Mouse (Mus musculus) left cerebral cortex, adult 2 months (tissue): ENCODE measurements around the gene Syt14. TPM values are rescaled to one million over a fixed set of nuclear protein-coding genes. Genes with fewer than 3 reads are reported as not detected.
A peak's percentile ranks its signal among the peaks of the same experiment; 100 is the strongest.

Experiments
- DNase-seq, 2 experiments: peaks; one replicate each; pipeline ENCODE4 v3.0.0; 2021 to 2022; ENCODE audit warnings: low spot score in 2 of 2, mixed read lengths in 1 of 2; ENCODE audit errors: extremely low spot score in 1 of 2
- H3K27ac ChIP-seq: fragments of 200-600 bp; 2 replicates; pipeline ENCODE4 v1.8.1; 2022
- H3K4me3 ChIP-seq: fragments of 200-600 bp; 2 replicates; pipeline ENCODE4 v1.8.1; 2022
- CTCF ChIP-seq: fragments of 200-600 bp; IDR thresholded peaks from 2 replicates; pipeline ENCODE4 v1.8.1; 2022; ENCODE audit warnings: antibody characterized with exemption, mild to moderate bottlenecking, moderate library complexity
- intact Hi-C: fragments of 180-260 bp; cut with DNase I; formaldehyde crosslinking; loops from one replicate; pipeline ENCODE4 v1.15.1; 2025
- total RNA-seq, 2 experiments: library from RNA; stranded (reverse); gene quantifications; 2 replicates each; pipeline ENCODE4 v1.2.3; 2021

Syt14 gene
- total RNA-seq, 2 experiments from 2014 or later = 27.5 to 28.2 TPM

GRCm38 (mm10) chr1:192898742-192899141 lies 136.8 kb downstream of the Syt14 start:
- DNase-seq = no peak
- no peak for TF ChIP-seq CTCF
- intact Hi-C loops = no loop called here

GRCm38 (mm10) chr1:192897218-192897617 lies 138.4 kb downstream of the Syt14 start:
- H3K4me3 ChIP-seq = no peak overlapping the region
- TF ChIP-seq CTCF = no peak; the same call in 1 of the 2 replicates
- intact Hi-C loops = no loop called here
- H3K27ac ChIP-seq = no peak overlapping the region
- no peak for DNase-seq

More at GRCm38 (mm10) chr1:192898742-192899141, 136.8 kb downstream of the Syt14 start:
- no peak overlapping the region for H3K4me3 ChIP-seq
- no peak overlapping the region for H3K27ac ChIP-seq

- intact Hi-C loops = no loop called here
Measured at GRCm38 (mm10) chr1:192896076-192896475, 139.5 kb downstream of the Syt14 start.

GRCm38 (mm10) chr1:192890716-192891115 lies 144.9 kb downstream of the Syt14 start:
- TF ChIP-seq CTCF = no peak
- H3K27ac ChIP-seq = no peak overlapping the region
- DNase-seq = no peak
- H3K4me3 ChIP-seq = no peak overlapping the region
- intact Hi-C loops = no loop called here

More at GRCm38 (mm10) chr1:192896076-192896475, 139.5 kb downstream of the Syt14 start:
- DNase-seq = no peak
- no peak overlapping the region for H3K4me3 ChIP-seq
- no peak overlapping the region for H3K27ac ChIP-seq
- no peak for TF ChIP-seq CTCF

GRCm38 (mm10) chr1:192882617-192883295 lies 152.8 kb downstream of the Syt14 start:
- intact Hi-C loops = loop anchor here (5.0 kb wide), 1 partner anchor 100 kb away; no protein-coding TSS in a partner anchor
- TF ChIP-seq CTCF = peak; percentile 49
- Histone ChIP-seq H3K4me3 (no peak overlapping the region), H3K27ac (no peak overlapping the region)
- DNase-seq = no peak

GRCm38 (mm10) chr1:192880130-192880529 lies 155.4 kb downstream of the Syt14 start:
- H3K4me3 ChIP-seq = no peak overlapping the region
- DNase-seq = no peak
- peak; percentile 52 for TF ChIP-seq CTCF
- intact Hi-C loops = loop anchor here (5.0 kb wide), 1 partner anchor 98 kb away; no protein-coding TSS in a partner anchor
- no peak overlapping the region for H3K27ac ChIP-seq

GRCm38 (mm10) chr1:192879086-192879580 lies 156.4 kb downstream of the Syt14 start:
- Histone ChIP-seq H3K4me3 (no peak overlapping the region), H3K27ac (no peak overlapping the region)
- TF ChIP-seq CTCF = no peak
- DNase-seq = no peak
- intact Hi-C loops = no loop called here

- no peak for TF ChIP-seq CTCF
- Histone ChIP-seq H3K4me3 (no peak overlapping the region), H3K27ac (no peak overlapping the region)
- DNase-seq = no peak
- intact Hi-C loops = no loop called here
Measured at GRCm38 (mm10) chr1:192872841-192873240, 162.7 kb downstream of the Syt14 start.

- TF ChIP-seq CTCF = peak; percentile 22
- intact Hi-C loops = no loop called here
- Histone ChIP-seq H3K27ac (no peak overlapping the region), H3K4me3 (no peak overlapping the region)
- no peak for DNase-seq
Measured at GRCm38 (mm10) chr1:192869761-192870160, 165.8 kb downstream of the Syt14 start.

GRCm38 (mm10) chr1:192864440-192864839 lies 171.1 kb downstream of the Syt14 start:
- intact Hi-C loops = no loop called here
- Histone ChIP-seq H3K27ac (no peak overlapping the region), H3K4me3 (no peak overlapping the region)
- no peak for TF ChIP-seq CTCF
- no peak for DNase-seq

- no peak for DNase-seq
- Histone ChIP-seq H3K27ac (no peak overlapping the region), H3K4me3 (no peak overlapping the region)
- no peak for TF ChIP-seq CTCF
- intact Hi-C loops = no loop called here
Measured at GRCm38 (mm10) chr1:192861305-192861960, 174.1 kb downstream of the Syt14 start.

GRCm38 (mm10) chr1:192860273-192860672 lies 175.3 kb downstream of the Syt14 start:
- Histone ChIP-seq H3K4me3 (no peak overlapping the region), H3K27ac (no peak overlapping the region)
- intact Hi-C loops = no loop called here
- TF ChIP-seq CTCF = no peak
- DNase-seq = no peak

- DNase-seq = no peak
- no peak for TF ChIP-seq CTCF
- Histone ChIP-seq H3K4me3 (no peak overlapping the region), H3K27ac (no peak overlapping the region)
- intact Hi-C loops = loop anchor here (5.0 kb wide), 1 partner anchor 70 kb away; no protein-coding TSS in a partner anchor
Measured at GRCm38 (mm10) chr1:192857582-192857981, 178.0 kb downstream of the Syt14 start.
